Mouse (Mus musculus) liver, postnatal 0 days (tissue): ENCODE measurements around the gene Rtkn2. TPM values are rescaled to one million over a fixed set of nuclear protein-coding genes. Genes with fewer than 3 reads are reported as not detected.

Experiments
- ATAC-seq: fragments of 200-750 bp; cut with Nextera tagmentation; 2 replicates; pipeline ENCODE4 v1.8.0; 2017; ENCODE audit warnings: mild to moderate bottlenecking, moderate library complexity
- DNase-seq: peaks from one replicate; pipeline ENCODE4 v3.0.0-alpha.2; 2016
- H3K27ac ChIP-seq: fragments of 300-500 bp; sonication (generic); 2 replicates; pipeline ENCODE4 v1.5.1; 2014; ENCODE audit warnings: antibody characterized with exemption, moderate library complexity, mild to moderate bottlenecking, low read depth
- H3K27me3 ChIP-seq: fragments of 300-500 bp; sonication (generic); 2 replicates; pipeline ENCODE4 v1.6.1; 2014; ENCODE audit warnings: low read length, control low read depth, mixed read lengths; ENCODE audit not compliant: insufficient read depth
- H3K36me3 ChIP-seq: fragments of 300-500 bp; sonication (generic); replicated peaks from 2 replicates; pipeline ENCODE4 v1.6.1; 2014; ENCODE audit warnings: mild to moderate bottlenecking, control low read depth, low read length, moderate library complexity, mixed read lengths; ENCODE audit not compliant: insufficient read depth
- H3K4me1 ChIP-seq: fragments of 300-500 bp; sonication (generic); 2 replicates; pipeline ENCODE4 v1.6.1; 2014; ENCODE audit warnings: antibody characterized with exemption, mild to moderate bottlenecking, control low read depth; ENCODE audit not compliant: insufficient read depth
- H3K4me2 ChIP-seq: fragments of 300-500 bp; sonication (generic); 2 replicates; pipeline ENCODE4 v1.6.1; 2014; ENCODE audit warnings: low read depth, mild to moderate bottlenecking, low read length, moderate library complexity, mixed read lengths
- H3K4me3 ChIP-seq: fragments of 300-500 bp; sonication (generic); 2 replicates; pipeline ENCODE4 v1.5.1; 2014; ENCODE audit warnings: low read depth, low read length
- H3K9ac ChIP-seq: fragments of 300-500 bp; sonication (generic); replicated peaks from 2 replicates; pipeline ENCODE4 v1.6.1; 2014; ENCODE audit warnings: mild to moderate bottlenecking, moderate library complexity
- H3K9me3 ChIP-seq: fragments of 300-500 bp; sonication (generic); 2 replicates; pipeline ENCODE4 v1.6.1; 2016; ENCODE audit warnings: mild to moderate bottlenecking, control low read depth, low read length, mixed read lengths
- CTCF ChIP-seq: sonication (generic); IDR thresholded peaks from 2 replicates; pipeline ENCODE4 v1.5.1; 2016; ENCODE audit warnings: antibody characterized with exemption, low read depth
- EP300 ChIP-seq: IDR thresholded peaks from 2 replicates; pipeline ENCODE4 v1.6.1; 2016; ENCODE audit warnings: antibody characterized with exemption, low read depth, mild to moderate bottlenecking
- whole genome bisulfite sequencing: fragments of 180-500 bp; shearing (Covaris S2); extraction: QIAGEN DNeasy Blood & Tissue Kit; methylation state at CpG from one replicate; pipeline ENCODE4 v1.1.7; 2014; ENCODE audit not compliant: insufficient replicate concordance; 5-methylcytosine and 5-hydroxymethylcytosine counted together
- polyA plus RNA-seq: library from polyadenylated mRNA; unstranded; fragments of >200 nt; fragmentation: Nextera tagmentation; extraction: Ambion mirVana; gene quantifications from 2 replicates; pipeline ENCODE4 v1.2.1, GENCODE M21; 2015

Gene Rtkn2
- polyA plus RNA-seq, 1 experiment from 2014 or later, result 1.4 TPM

GRCm38 (mm10) chr10:67964060-67964459, 15.3 kb upstream of the Rtkn2 start:
- ATAC-seq (no peak), DNase-seq (no peak)
- H3K27ac ChIP-seq, result no peak overlapping the region
- H3K4me2 ChIP-seq, result no peak overlapping the region
- H3K9ac ChIP-seq, result no peak overlapping the region
- no peak overlapping the region for H3K4me3 ChIP-seq
- no peaks in the 10 kb centered on the region for H3K4me1 ChIP-seq
- no peaks in the 10 kb centered on the region for H3K27me3 ChIP-seq
- H3K36me3 ChIP-seq, result no peaks in the 10 kb centered on the region
- H3K9me3 ChIP-seq, result no peaks in the 10 kb centered on the region
- WGBS, result 75% methylated on average over 8 of the region's 8 CpGs
- TF ChIP-seq CTCF, result no peak
- TF ChIP-seq EP300, result no peak

- WGBS, result 85% methylated on average over 4 of the region's 4 CpGs
- ATAC-seq, result no peak
- no peak overlapping the region for H3K4me2 ChIP-seq
- H3K9me3 ChIP-seq, result no peaks in the 10 kb centered on the region
- no peaks in the 10 kb centered on the region for H3K36me3 ChIP-seq
- no peak overlapping the region for H3K4me3 ChIP-seq
- TF ChIP-seq EP300, result no peak
- TF ChIP-seq CTCF, result no peak
- no peak for DNase-seq
- no peaks in the 10 kb centered on the region for H3K27me3 ChIP-seq
- H3K27ac ChIP-seq, result no peak overlapping the region
- H3K9ac ChIP-seq, result no peak overlapping the region
- no peaks in the 10 kb centered on the region for H3K4me1 ChIP-seq
Observed at GRCm38 (mm10) chr10:67965251-67965986, 14.0 kb upstream of the Rtkn2 start.

GRCm38 (mm10) chr10:67966102-67966501, 13.3 kb upstream of the Rtkn2 start:
- WGBS, result 25% methylated on average over 6 of the region's 6 CpGs
- H3K36me3 ChIP-seq, result no peaks in the 10 kb centered on the region
- no peaks in the 10 kb centered on the region for H3K9me3 ChIP-seq
- TF ChIP-seq EP300, result no peak
- TF ChIP-seq CTCF, result no peak
- H3K27ac ChIP-seq, result no peak overlapping the region
- peak overlapping the region; percentile 11 for H3K4me2 ChIP-seq
- ATAC-seq, result no peak
- H3K9ac ChIP-seq, result no peak overlapping the region
- H3K4me1 ChIP-seq, result no peaks in the 10 kb centered on the region
- H3K4me3 ChIP-seq, result no peak overlapping the region
- no peaks in the 10 kb centered on the region for H3K27me3 ChIP-seq
- DNase-seq, result no peak

- no peak for TF ChIP-seq CTCF
- no peak for TF ChIP-seq EP300
- DNase-seq, result no peak
- ATAC-seq, result no peak
Observed at GRCm38 (mm10) chr10:67966983-67967382, 12.4 kb upstream of the Rtkn2 start.

GRCm38 (mm10) chr10:67971166-67971796, 8.1 kb upstream of the Rtkn2 start:
- Histone ChIP-seq H3K9ac (no peak overlapping the region), H3K36me3 (no peaks in the 10 kb centered on the region), H3K4me3 (no peak overlapping the region), H3K9me3 (no peaks in the 10 kb centered on the region), H3K27ac (no peak overlapping the region), H3K4me2 (no peak overlapping the region), H3K4me1 (no peaks in the 10 kb centered on the region), H3K27me3 (no peaks in the 10 kb centered on the region)
- no peak for TF ChIP-seq CTCF
- no peak for TF ChIP-seq EP300
- no peak for ATAC-seq
- WGBS, result 77% methylated on average over 11 of the region's 11 CpGs
- no peak for DNase-seq

More at GRCm38 (mm10) chr10:67966983-67967382, 12.4 kb upstream of the Rtkn2 start:
- WGBS, result 84% methylated on average over 2 of the region's 2 CpGs
- Histone ChIP-seq H3K4me3 (no peak overlapping the region), H3K36me3 (no peaks in the 10 kb centered on the region), H3K4me1 (no peaks in the 10 kb centered on the region), H3K27ac (no peak overlapping the region), H3K4me2 (no peak overlapping the region), H3K9me3 (no peaks in the 10 kb centered on the region), H3K9ac (no peak overlapping the region), H3K27me3 (no peaks in the 10 kb centered on the region)

GRCm38 (mm10) chr10:67977271-67977670, 2.1 kb upstream of the Rtkn2 start:
- Histone ChIP-seq H3K4me1 (peaks cover 11% of the 10 kb centered on the region), H3K27me3 (no peaks in the 10 kb centered on the region), H3K9ac (no peak overlapping the region), H3K4me3 (no peak overlapping the region), H3K27ac (no peak overlapping the region), H3K36me3 (no peaks in the 10 kb centered on the region), H3K4me2 (no peak overlapping the region), H3K9me3 (no peaks in the 10 kb centered on the region)
- ATAC-seq (no peak), DNase-seq (no peak)
- 66% methylated on average over 4 of the region's 4 CpGs for WGBS
- no peak for TF ChIP-seq EP300
- no peak for TF ChIP-seq CTCF
